Mouse (Mus musculus): Measurements from ENCODE around the gene Atp6v0c.

- no peak for TF ChIP-seq TAL1 (IDR thresholded peaks at IDR 0.05; ENCODE audit: low read length)
- TF ChIP-seq GATA1 (IDR thresholded peaks at IDR 0.05; ENCODE audit: low read length) = no peak
These were observed 28.6 kb downstream of the Atp6v0c start for GRCm38 (mm10) chr17:24140845-24141424.

Measured in erythroblast, embryonic 14.5 days (primary cell).